Mouse (Mus musculus): Measurements from ENCODE around the gene 1700010B08Rik. TPM values are rescaled to one million over a fixed set of nuclear protein-coding genes. Genes with fewer than 3 reads are reported as not detected.
"Not testable (repeated sequence)": the region's sequence is repeated elsewhere in the genome, so short reads cannot be mapped to it uniquely, and the experiment has no call there.

The 1700010B08Rik gene
- polyA plus RNA-seq, 1 experiment = 430 TPM

DNA sequence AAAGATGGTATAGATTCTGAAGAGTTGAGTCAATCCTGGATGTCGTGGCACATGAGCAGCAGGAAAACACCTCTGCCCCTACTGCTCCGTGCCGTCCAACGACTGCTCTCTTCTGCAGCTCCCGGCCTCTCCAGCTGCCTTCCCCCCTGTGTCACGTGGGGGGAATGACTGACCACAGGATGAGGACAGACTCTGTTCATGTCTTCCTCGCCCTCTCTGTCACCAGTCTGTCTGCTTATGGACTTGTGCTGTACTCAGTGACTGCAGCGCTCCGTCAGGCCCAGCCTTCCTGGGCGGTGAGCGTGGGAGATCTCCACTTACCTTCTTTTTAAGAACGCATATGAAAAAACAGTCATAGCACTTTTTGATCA is 16.4 kb upstream of the 1700010B08Rik start:
- TF ChIP-seq POLR2A (IDR thresholded peaks at IDR 0.05; ENCODE audit: control insufficient read depth, low read depth, low read length) = no peak
- no peak overlapping the region for H3K27ac ChIP-seq (ENCODE audit: control insufficient read depth, insufficient read depth, low read depth, low read length)
- peaks cover 3% of the 10 kb centered on the region for H3K36me3 ChIP-seq (ENCODE audit: control insufficient read depth, insufficient read depth, low read length)
- no peak overlapping the region for H3K4me3 ChIP-seq (ENCODE audit: control insufficient read depth, low read depth, low read length)
- H3K27me3 ChIP-seq (ENCODE audit: control insufficient read depth, insufficient read depth, low read length) = no peaks in the 10 kb centered on the region
- H3K4me1 ChIP-seq (ENCODE audit: control insufficient read depth, insufficient read depth, low read length) = no peaks in the 10 kb centered on the region

DNA sequence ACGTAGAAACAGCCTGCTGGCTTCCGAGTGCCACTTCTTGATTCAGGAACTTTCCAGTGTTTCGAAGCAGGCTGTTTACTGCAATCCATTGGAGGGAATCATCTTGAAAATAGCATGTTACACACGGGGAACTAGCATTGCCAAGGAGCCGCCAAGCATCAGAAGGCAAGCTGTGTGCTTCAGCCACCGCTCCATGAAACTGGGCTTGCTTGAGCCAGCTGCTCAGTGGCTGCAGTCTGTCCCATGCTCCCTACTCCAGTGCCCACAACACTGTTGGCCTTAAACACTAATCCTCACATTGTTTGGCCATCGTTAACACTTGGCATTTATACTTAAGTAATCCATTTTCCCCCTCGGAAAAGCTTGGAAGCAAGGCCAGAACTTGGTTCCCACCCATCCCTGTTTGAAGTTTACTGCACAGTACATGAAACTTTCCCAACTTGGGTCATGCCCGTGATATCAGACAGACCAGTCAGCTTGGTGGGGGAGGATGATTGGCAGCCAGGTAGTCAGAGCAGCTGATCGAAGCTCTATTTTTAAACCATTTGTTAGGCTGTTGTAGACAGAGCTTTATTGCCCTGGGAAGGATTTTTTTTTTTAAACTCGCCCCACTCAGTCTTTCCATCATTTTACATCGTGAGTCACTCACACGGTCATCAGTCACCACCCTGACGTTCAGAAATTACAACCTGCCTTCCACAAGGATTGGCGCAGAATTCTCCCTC is 13.2 kb upstream of the 1700010B08Rik start:
- H3K4me3 ChIP-seq (ENCODE audit: control insufficient read depth, low read depth, low read length) = no peak overlapping the region
- TF ChIP-seq POLR2A (IDR thresholded peaks at IDR 0.05; ENCODE audit: control insufficient read depth, low read depth, low read length) (no peak), CTCF (IDR thresholded peaks at IDR 0.05; ENCODE audit: control insufficient read depth, insufficient read depth, insufficient replicate concordance, low read depth, low read length) (no peak)
- H3K4me1 ChIP-seq (ENCODE audit: control insufficient read depth, insufficient read depth, low read length) = no peaks in the 10 kb centered on the region
- no peaks in the 10 kb centered on the region for H3K27me3 ChIP-seq (ENCODE audit: control insufficient read depth, insufficient read depth, low read length)
- H3K27ac ChIP-seq (ENCODE audit: control insufficient read depth, insufficient read depth, low read depth, low read length) = no peak overlapping the region
- H3K36me3 ChIP-seq (ENCODE audit: control insufficient read depth, insufficient read depth, low read length) = peaks cover 3% of the 10 kb centered on the region

DNA sequence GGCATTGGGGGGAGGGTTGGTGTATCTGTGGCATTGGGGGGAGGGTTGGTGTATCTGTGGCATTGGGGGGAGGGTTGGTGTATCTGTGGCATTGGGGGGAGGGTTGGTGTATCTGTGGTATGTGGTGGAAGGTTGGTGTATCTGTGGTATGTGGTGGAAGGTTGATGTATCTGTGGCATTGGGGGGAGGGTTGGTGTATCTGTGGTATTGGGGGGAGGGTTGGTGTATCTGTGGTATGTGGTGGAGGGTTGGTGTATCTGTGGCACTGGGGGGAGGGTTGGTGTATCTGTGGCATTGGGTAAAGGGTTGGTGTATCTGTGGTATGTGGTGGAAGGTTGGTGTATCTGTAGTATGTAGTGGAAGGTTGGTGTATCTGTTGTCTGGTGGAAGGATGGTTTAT is 11.6 kb upstream of the 1700010B08Rik start:
- H3K4me1 ChIP-seq (ENCODE audit: control insufficient read depth, insufficient read depth, low read length); H3K27me3 ChIP-seq (ENCODE audit: control insufficient read depth, insufficient read depth, low read length); H3K27ac ChIP-seq (ENCODE audit: control insufficient read depth, insufficient read depth, low read depth, low read length); H3K36me3 ChIP-seq (ENCODE audit: control insufficient read depth, insufficient read depth, low read length); H3K4me3 ChIP-seq (ENCODE audit: control insufficient read depth, low read depth, low read length): not testable (repeated sequence)

DNA sequence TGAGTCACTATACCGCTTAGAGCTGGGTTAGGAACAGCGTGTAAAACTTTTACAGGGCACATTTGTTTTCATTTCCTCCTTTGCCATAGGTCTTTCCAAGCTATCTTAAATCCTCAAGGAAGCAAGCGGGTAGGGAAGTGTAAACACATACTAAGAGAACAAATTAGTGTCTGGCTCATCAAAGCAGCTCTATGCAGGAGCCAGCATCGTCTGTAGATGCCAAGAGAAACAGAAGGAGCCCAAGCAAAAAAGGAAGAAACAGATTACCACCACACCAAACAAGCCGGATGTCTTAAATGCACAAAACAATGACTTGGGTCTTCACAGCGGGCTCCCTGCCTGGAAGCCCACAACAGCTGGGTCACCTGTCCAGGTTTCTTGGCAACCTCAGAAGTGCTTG is 9.0 kb upstream of the 1700010B08Rik start:
- Histone ChIP-seq H3K4me1 (ENCODE audit: control insufficient read depth, insufficient read depth, low read length) (peaks cover 4% of the 10 kb centered on the region), H3K27ac (ENCODE audit: control insufficient read depth, insufficient read depth, low read depth, low read length) (no peak overlapping the region), H3K27me3 (ENCODE audit: control insufficient read depth, insufficient read depth, low read length) (no peaks in the 10 kb centered on the region), H3K4me3 (ENCODE audit: control insufficient read depth, low read depth, low read length) (no peak overlapping the region), H3K36me3 (ENCODE audit: control insufficient read depth, insufficient read depth, low read length) (no peaks in the 10 kb centered on the region)
- TF ChIP-seq CTCF (IDR thresholded peaks at IDR 0.05; ENCODE audit: control insufficient read depth, insufficient read depth, insufficient replicate concordance, low read depth, low read length) (no peak), POLR2A (IDR thresholded peaks at IDR 0.05; ENCODE audit: control insufficient read depth, low read depth, low read length) (no peak)

DNA sequence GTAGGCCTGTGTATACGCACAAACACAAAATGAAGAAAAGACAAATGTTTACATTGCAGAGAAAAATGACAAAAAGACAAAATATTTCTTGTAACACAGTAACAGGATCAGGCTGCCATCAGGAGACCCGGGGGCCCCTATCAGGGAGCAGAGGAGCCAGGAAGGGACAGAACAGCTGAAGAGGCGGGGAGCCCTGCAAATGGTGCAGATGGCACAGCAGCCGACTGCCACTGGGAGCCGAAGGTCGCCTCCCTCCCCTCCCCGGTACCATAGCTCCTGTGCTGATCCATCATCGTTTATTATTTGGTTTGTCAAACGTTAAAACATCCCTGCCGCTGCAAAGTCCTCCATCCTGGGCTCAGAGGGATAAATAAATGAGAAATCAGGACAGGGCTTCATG is 6.6 kb upstream of the 1700010B08Rik start:
- no peak overlapping the region for H3K4me3 ChIP-seq (ENCODE audit: control insufficient read depth, low read depth, low read length)
- TF ChIP-seq CTCF (IDR thresholded peaks at IDR 0.05; ENCODE audit: control insufficient read depth, insufficient read depth, insufficient replicate concordance, low read depth, low read length) (no peak), POLR2A (IDR thresholded peaks at IDR 0.05; ENCODE audit: control insufficient read depth, low read depth, low read length) (no peak)
- no peak overlapping the region for H3K27ac ChIP-seq (ENCODE audit: control insufficient read depth, insufficient read depth, low read depth, low read length)
- H3K36me3 ChIP-seq (ENCODE audit: control insufficient read depth, insufficient read depth, low read length) = no peaks in the 10 kb centered on the region
- H3K27me3 ChIP-seq (ENCODE audit: control insufficient read depth, insufficient read depth, low read length) = no peaks in the 10 kb centered on the region
- H3K4me1 ChIP-seq (ENCODE audit: control insufficient read depth, insufficient read depth, low read length) = peaks cover 4% of the 10 kb centered on the region

DNA sequence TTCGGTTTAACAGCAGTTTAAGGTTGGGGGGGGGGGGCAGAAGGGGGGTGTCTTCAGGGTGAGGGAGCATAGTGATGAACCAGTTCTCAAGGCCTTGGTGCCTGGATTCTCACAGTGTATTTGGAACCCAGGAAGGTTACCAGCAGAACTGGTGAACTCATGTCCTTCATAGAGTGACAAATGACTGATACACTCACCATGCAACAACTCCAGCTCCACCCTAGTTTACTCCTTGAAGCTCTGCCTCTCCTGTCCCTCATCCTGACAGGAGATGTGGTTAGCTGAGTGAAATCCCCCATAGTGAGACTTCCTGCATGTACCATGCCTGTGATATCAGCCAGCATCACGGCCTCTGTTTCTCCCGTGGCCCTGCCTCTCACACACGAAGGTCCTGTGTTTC is 6.0 kb upstream of the 1700010B08Rik start:
- H3K27me3 ChIP-seq (ENCODE audit: control insufficient read depth, insufficient read depth, low read length) = no peaks in the 10 kb centered on the region
- H3K36me3 ChIP-seq (ENCODE audit: control insufficient read depth, insufficient read depth, low read length) = no peaks in the 10 kb centered on the region
- H3K27ac ChIP-seq (ENCODE audit: control insufficient read depth, insufficient read depth, low read depth, low read length) = no peak overlapping the region
- TF ChIP-seq POLR2A (IDR thresholded peaks at IDR 0.05; ENCODE audit: control insufficient read depth, low read depth, low read length) (no peak), CTCF (IDR thresholded peaks at IDR 0.05; ENCODE audit: control insufficient read depth, insufficient read depth, insufficient replicate concordance, low read depth, low read length) (no peak)
- H3K4me3 ChIP-seq (ENCODE audit: control insufficient read depth, low read depth, low read length) = no peak overlapping the region
- H3K4me1 ChIP-seq (ENCODE audit: control insufficient read depth, insufficient read depth, low read length) = peaks cover 4% of the 10 kb centered on the region

DNA sequence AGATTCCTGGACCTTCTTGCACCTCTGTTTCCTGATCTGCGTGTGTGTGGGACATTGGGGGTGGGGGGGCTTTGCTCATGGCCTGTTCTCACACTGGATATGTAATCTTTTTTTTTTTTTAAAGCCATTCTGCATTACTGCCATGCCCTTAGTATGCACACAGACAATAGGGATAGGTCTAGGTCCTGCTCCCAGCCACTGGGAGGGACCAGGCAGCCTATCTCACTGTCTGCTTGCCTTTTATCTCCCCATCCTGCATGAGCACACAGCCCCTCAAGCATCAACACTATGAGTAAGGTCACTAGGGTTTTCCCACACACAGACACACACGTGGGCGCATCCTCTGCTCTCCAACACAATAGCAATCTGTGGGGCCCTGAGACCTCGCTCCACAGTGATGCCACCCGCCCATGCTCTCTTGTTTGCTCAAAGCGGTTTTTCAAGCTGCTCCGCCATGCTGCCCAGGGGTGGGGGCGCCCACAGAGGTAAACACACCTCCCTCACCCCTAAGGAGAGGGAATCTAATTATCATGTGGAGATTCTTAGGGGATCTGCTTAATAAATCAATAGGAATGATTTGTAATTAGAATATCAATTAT is 4.5 kb upstream of the 1700010B08Rik start:
- no peak overlapping the region for H3K4me3 ChIP-seq (ENCODE audit: control insufficient read depth, low read depth, low read length)
- peaks cover 12% of the 10 kb centered on the region for H3K4me1 ChIP-seq (ENCODE audit: control insufficient read depth, insufficient read depth, low read length)
- H3K27ac ChIP-seq (ENCODE audit: control insufficient read depth, insufficient read depth, low read depth, low read length) = no peak overlapping the region
- H3K27me3 ChIP-seq (ENCODE audit: control insufficient read depth, insufficient read depth, low read length) = no peaks in the 10 kb centered on the region
- no peaks in the 10 kb centered on the region; the same call in 1 of the 2 replicates for H3K36me3 ChIP-seq (ENCODE audit: control insufficient read depth, insufficient read depth, low read length)
- TF ChIP-seq CTCF (IDR thresholded peaks at IDR 0.05; ENCODE audit: control insufficient read depth, insufficient read depth, insufficient replicate concordance, low read depth, low read length) (no peak), POLR2A (IDR thresholded peaks at IDR 0.05; ENCODE audit: control insufficient read depth, low read depth, low read length) (no peak)

Measured in testis, adult 2 months (tissue).